Mouse (Mus musculus): ENCODE data around the gene Adamts10. TPM values are rescaled to one million over a fixed set of nuclear protein-coding genes. Genes with fewer than 3 reads are reported as not detected.

Adamts10 gene
- polyA plus RNA-seq (2012; ENCODE audit: insufficient read depth, insufficient read length, missing spikeins) = 46.6 and 53.4 TPM in 2 replicates

DNA sequence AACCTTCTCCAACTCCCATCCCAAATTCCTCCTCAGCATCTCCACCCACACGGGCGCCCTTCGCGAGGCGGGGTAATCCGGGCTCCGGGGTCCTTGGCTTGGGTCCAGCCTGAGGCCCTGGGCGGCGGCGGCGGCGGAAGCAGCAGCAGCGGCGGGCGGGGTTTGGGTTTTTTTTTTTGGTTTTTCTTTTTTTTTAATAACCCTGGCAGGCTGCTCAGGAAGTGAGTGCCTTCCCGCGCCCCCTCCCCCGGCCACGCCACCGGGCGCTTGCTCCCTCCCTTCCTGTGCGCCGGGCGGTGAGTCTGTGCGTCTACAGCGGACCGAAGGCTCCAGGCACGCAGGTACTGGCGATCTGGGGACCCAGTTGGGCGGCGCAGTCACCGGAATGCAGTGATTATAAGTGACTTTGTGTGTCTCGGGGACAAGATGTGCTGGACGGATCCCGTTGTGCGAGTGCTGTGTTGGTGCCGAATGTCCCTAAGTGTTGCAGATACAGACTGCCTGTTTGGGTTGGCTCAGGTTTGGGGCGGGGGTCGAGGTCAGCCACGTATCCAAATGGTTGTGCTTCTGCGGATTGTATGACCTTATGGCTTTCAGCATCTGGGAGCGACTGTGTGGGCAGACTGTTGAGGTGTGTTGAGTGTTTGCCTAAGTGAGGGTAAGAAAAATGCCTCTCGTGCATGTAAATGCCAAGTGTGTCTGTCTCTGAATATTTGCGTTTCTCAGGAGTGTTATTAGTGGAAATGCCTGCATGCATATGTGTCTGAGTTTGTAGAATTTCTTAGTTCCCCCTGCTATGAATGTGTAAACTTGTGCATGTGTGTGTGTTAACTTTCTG is at the start of gene Adamts10:
Adamts10 (plus strand) TSS at position 287 of the 838 bp plus-strand sequence.
- Histone ChIP-seq H3K4me3 (ENCODE audit: insufficient read depth, low read length) (peak within 1 kb of the TSS; percentile 86), H3K4me1 (ENCODE audit: control insufficient read depth, insufficient read depth, low read length) (peaks cover 3% of the 10 kb centered on the region; the same call in 1 of the 2 replicates), H3K27ac (ENCODE audit: insufficient read depth, low read depth, low read length) (0 out of 2 replicates have a peak within 1 kb of the TSS, but pooled peaks have one; percentile 2)
- TF ChIP-seq POLR2A (IDR thresholded peaks at IDR 0.05; ENCODE audit: borderline replicate concordance, low read depth, low read length) (no peak), CTCF (IDR thresholded peaks at IDR 0.05; ENCODE audit: low read depth, low read length) (no peak)

DNA sequence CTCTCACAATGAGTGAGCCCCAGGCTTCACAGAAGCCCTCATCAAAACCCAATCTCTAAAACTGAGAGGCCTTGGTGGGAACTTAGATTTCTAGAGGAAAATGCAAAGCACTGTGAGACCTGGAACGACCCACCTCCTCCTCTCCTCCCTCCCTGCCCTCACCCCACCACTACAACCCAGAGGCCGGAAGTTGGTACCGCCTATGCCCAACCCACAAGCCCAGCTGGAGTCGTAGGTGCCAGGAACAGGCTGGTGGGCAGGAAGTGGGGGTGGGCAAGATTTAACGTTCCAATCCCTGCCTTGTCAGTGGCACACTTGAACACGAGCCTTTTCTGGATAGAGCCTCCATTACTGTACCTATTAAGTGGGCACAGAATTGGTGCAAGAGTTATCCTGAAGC is 40.0 kb upstream of the Adamts10 start:
- Histone ChIP-seq H3K4me1 (ENCODE audit: control insufficient read depth, insufficient read depth, low read length) (no peaks in the 10 kb centered on the region), H3K4me3 (ENCODE audit: insufficient read depth, low read length) (no peak overlapping the region), H3K27ac (ENCODE audit: insufficient read depth, low read depth, low read length) (no peak overlapping the region)
- TF ChIP-seq CTCF (IDR thresholded peaks at IDR 0.05; ENCODE audit: low read depth, low read length) = no peak
- no peak for TF ChIP-seq POLR2A (IDR thresholded peaks at IDR 0.05; ENCODE audit: borderline replicate concordance, low read depth, low read length)

DNA sequence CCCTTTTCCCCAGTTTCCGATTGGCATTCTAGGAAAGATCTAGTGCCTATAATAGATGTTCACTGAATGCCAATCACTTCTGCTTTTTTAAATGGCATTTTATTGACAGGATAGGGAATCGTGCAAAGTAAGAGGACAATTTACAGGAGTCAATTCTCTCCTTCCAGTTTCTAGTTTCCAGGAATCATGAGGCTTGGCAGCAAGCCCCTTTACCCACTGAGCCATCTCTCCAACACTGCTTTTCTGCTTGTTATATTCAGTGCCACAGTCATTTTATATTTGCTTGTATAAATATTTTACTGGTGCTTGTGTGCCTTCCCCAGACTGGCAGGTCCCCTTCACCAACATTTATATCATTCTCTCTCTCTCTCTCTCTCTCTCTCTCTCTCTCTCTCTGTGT is 36.8 kb upstream of the Adamts10 start:
- H3K4me3 ChIP-seq (ENCODE audit: insufficient read depth, low read length) = no peak overlapping the region
- no peak for TF ChIP-seq POLR2A (IDR thresholded peaks at IDR 0.05; ENCODE audit: borderline replicate concordance, low read depth, low read length)
- H3K27ac ChIP-seq (ENCODE audit: insufficient read depth, low read depth, low read length) = no peak overlapping the region
- H3K4me1 ChIP-seq (ENCODE audit: control insufficient read depth, insufficient read depth, low read length) = no peaks in the 10 kb centered on the region

DNA sequence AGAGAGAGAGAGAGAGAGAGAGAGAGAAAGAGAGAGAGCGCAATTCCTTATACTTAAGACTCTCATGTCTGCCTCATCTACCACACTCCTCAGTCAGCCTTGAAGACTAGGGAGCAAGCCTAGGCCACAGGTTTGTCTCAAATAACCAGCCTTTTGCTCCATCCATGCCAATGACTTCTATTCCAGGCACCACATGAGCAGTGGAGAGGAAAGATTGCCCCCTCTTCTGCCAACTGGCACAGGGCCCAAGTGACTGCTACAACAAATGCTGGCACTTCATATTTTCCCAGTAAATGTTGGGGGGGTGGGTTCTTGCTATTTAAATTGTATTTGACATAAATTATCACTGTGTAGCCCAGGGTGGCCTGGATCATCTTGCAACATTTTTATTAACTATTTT is 36.4 kb upstream of the Adamts10 start:
- no peaks in the 10 kb centered on the region for H3K4me1 ChIP-seq (ENCODE audit: control insufficient read depth, insufficient read depth, low read length)
- no peak overlapping the region for H3K4me3 ChIP-seq (ENCODE audit: insufficient read depth, low read length)
- no peak overlapping the region for H3K27ac ChIP-seq (ENCODE audit: insufficient read depth, low read depth, low read length)
- no peak for TF ChIP-seq POLR2A (IDR thresholded peaks at IDR 0.05; ENCODE audit: borderline replicate concordance, low read depth, low read length)
- TF ChIP-seq CTCF (IDR thresholded peaks at IDR 0.05; ENCODE audit: low read depth, low read length) = no peak

DNA sequence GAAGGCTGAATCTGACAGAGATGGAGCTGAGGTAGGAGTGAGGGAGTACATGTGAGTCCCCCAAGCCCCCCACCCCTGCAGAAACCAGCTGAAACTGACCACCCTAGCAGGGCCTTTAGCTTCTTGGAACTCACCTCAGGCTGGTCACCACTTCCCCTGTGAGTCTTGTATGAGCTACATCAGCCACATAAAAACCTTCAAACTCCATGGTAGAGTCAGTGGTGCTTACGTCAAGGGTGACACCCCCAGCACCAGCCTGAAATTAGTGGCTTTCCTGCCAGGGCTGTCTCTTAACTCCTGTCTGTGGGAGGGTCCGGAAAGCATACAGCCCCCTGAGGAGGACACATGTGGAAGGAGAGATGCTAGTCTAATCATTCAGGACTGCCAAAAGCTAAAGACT is 32.6 kb upstream of the Adamts10 start:
- Histone ChIP-seq H3K27ac (ENCODE audit: insufficient read depth, low read depth, low read length) (no peak overlapping the region), H3K4me1 (ENCODE audit: control insufficient read depth, insufficient read depth, low read length) (no peaks in the 10 kb centered on the region), H3K4me3 (ENCODE audit: insufficient read depth, low read length) (no peak overlapping the region)
- TF ChIP-seq POLR2A (IDR thresholded peaks at IDR 0.05; ENCODE audit: borderline replicate concordance, low read depth, low read length) (no peak), CTCF (IDR thresholded peaks at IDR 0.05; ENCODE audit: low read depth, low read length) (no peak)

DNA sequence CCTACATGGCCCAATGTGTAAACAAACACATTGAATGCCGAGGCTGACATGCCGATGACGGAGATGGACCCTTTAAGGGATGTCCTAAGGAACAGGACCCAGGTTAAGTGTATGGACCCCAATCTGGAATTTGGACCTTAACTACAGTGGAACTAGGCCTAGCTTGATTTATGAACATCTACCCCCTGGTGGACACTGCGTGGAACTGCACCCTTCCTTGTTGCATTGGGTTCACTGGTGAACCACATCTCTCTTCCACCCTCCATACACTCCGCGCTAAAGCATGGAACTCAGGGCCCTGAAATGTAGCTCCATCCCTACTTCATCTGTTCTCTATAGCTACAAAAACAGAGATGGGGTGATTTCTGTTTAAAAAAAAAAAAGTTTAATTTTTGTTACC is 30.9 kb upstream of the Adamts10 start:
- no peaks in the 10 kb centered on the region for H3K4me1 ChIP-seq (ENCODE audit: control insufficient read depth, insufficient read depth, low read length)
- H3K4me3 ChIP-seq (ENCODE audit: insufficient read depth, low read length) = no peak overlapping the region
- TF ChIP-seq CTCF (IDR thresholded peaks at IDR 0.05; ENCODE audit: low read depth, low read length) (peak; percentile 34; the same call in 1 of the 2 replicates), POLR2A (IDR thresholded peaks at IDR 0.05; ENCODE audit: borderline replicate concordance, low read depth, low read length) (no peak)
- H3K27ac ChIP-seq (ENCODE audit: insufficient read depth, low read depth, low read length) = no peak overlapping the region

DNA sequence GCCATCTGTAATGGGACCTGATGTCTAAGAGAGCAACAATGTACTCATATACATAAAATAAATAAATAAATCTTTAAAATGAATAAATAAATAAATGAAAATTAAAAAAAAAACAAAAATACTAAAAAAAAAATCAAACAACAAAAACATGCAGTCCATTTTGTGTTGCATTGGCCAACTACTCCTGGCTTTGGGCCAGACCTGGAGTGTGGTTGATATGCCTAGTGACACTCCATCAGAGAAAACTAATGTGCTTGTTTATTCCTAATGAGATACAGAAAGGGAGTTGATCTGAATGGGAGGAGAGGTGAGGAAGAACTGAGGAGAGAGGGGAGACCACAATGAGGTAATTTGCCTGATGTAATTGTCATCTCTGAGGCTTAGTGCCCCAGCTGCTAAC is 29.4 kb upstream of the Adamts10 start:
- TF ChIP-seq POLR2A (IDR thresholded peaks at IDR 0.05; ENCODE audit: borderline replicate concordance, low read depth, low read length) = no peak
- no peak for TF ChIP-seq CTCF (IDR thresholded peaks at IDR 0.05; ENCODE audit: low read depth, low read length)
- Histone ChIP-seq H3K4me1 (ENCODE audit: control insufficient read depth, insufficient read depth, low read length) (no peaks in the 10 kb centered on the region), H3K27ac (ENCODE audit: insufficient read depth, low read depth, low read length) (no peak overlapping the region), H3K4me3 (ENCODE audit: insufficient read depth, low read length) (no peak overlapping the region)

DNA sequence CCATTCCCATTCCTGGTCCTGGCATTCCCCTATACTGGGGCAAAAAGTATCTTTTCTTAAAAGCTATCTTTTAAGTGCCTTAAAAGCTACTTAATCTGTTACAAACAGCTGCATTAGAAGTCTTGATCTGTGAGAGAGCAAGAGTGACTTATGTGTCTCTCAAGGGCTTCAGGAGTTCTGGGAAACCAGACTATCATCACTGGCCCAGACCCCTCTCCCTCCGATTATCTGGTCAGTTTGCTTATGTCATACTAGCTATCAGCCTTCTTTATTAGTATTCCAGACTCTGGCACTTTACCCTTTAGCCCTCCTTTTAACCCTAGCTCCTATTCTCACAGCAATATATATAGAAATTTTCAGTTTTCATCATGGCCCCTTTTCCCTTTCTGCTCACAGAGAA is 25.1 kb upstream of the Adamts10 start:
- no peak overlapping the region for H3K4me3 ChIP-seq (ENCODE audit: insufficient read depth, low read length)
- no peak overlapping the region for H3K27ac ChIP-seq (ENCODE audit: insufficient read depth, low read depth, low read length)
- no peak for TF ChIP-seq CTCF (IDR thresholded peaks at IDR 0.05; ENCODE audit: low read depth, low read length)
- TF ChIP-seq POLR2A (IDR thresholded peaks at IDR 0.05; ENCODE audit: borderline replicate concordance, low read depth, low read length) = no peak
- peaks cover 10% of the 10 kb centered on the region for H3K4me1 ChIP-seq (ENCODE audit: control insufficient read depth, insufficient read depth, low read length)

DNA sequence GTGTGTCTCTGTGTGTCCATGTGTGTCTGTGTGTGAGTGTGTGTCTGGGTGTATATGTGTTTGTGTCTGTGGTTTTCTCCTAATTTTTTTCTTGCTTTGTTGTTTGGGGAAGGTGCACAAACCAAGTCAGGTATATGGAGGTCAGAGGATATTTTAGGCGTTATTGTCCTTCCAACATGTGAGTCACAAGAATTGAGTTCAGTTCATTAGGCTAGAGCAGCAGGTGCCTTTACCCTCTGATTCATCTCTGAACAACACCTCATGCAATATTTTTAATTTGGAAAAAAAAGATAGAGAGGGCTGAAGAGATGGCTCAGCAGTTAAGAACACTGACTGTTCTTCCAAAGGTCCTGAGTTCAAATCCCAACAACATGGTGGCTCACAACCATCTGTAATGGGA is 15.6 kb upstream of the Adamts10 start:
- H3K4me1 ChIP-seq (ENCODE audit: control insufficient read depth, insufficient read depth, low read length) = peaks cover 12% of the 10 kb centered on the region
- TF ChIP-seq CTCF (IDR thresholded peaks at IDR 0.05; ENCODE audit: low read depth, low read length) = no peak
- TF ChIP-seq POLR2A (IDR thresholded peaks at IDR 0.05; ENCODE audit: borderline replicate concordance, low read depth, low read length) = no peak
- H3K4me3 ChIP-seq (ENCODE audit: insufficient read depth, low read length) = no peak overlapping the region
- H3K27ac ChIP-seq (ENCODE audit: insufficient read depth, low read depth, low read length) = no peak overlapping the region

DNA sequence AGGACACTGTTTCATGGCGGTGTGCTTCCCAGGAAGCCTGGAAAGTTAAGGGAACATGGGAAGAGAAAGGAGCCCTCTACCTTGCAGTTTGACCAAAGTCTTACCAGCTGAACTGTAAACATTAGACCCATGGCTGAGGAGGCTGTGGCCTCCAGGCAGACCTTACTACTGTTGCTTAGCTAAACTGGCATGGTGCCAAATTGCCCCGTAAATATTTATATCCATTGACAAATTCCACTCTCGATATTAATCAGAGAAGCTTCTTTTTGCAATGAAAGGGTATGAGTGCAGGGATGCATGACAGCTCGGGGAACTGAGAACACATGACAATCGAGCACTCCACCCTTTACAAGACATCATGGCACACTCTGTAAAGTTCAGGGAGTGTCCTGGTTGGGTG is 13.8 kb upstream of the Adamts10 start:
- no peak overlapping the region for H3K27ac ChIP-seq (ENCODE audit: insufficient read depth, low read depth, low read length)
- H3K4me3 ChIP-seq (ENCODE audit: insufficient read depth, low read length) = no peak overlapping the region
- TF ChIP-seq POLR2A (IDR thresholded peaks at IDR 0.05; ENCODE audit: borderline replicate concordance, low read depth, low read length) = no peak
- no peak for TF ChIP-seq CTCF (IDR thresholded peaks at IDR 0.05; ENCODE audit: low read depth, low read length)
- H3K4me1 ChIP-seq (ENCODE audit: control insufficient read depth, insufficient read depth, low read length) = 0 out of 2 replicates have a peak, but pooled peaks cover 2% of the 10 kb centered on the region

Measured in bone marrow macrophage, adult 2 months (primary cell).